Mouse (Mus musculus): ENCODE results near the gene Rps27l. TPM values are rescaled to one million over a fixed set of nuclear protein-coding genes. Genes with fewer than 3 reads are reported as not detected.
A peak's percentile ranks its signal among the peaks of the same experiment; 100 is the strongest.

Gene Rps27l
- total RNA-seq, 2 experiments from 2014 or later: 32.8 to 38.4 TPM

GRCm38 (mm10) chr9:66914540-66914939, 31.3 kb upstream of the Rps27l start:
- TF ChIP-seq CTCF (conservative IDR thresholded peaks at IDR 0.05): no peak
- no peak for DNase-seq (ENCODE audit: low spot score in 2 of 2)
- Histone ChIP-seq H3K27ac (peak overlapping the region; percentile 33; the same call in 1 of the 2 replicates), H3K4me3 (no peak overlapping the region)

- DNase-seq (ENCODE audit: low spot score in 2 of 2): no peak
- TF ChIP-seq CTCF (conservative IDR thresholded peaks at IDR 0.05): no peak
- H3K4me3 ChIP-seq: no peak overlapping the region
- no peak overlapping the region for H3K27ac ChIP-seq
Observed at GRCm38 (mm10) chr9:66915401-66915800, 30.5 kb upstream of the Rps27l start.

- Histone ChIP-seq H3K4me3 (no peak overlapping the region), H3K27ac (no peak overlapping the region)
- no peak for DNase-seq (ENCODE audit: low spot score in 2 of 2)
- no peak for TF ChIP-seq CTCF (conservative IDR thresholded peaks at IDR 0.05)
Observed at GRCm38 (mm10) chr9:66915869-66916785, 29.8 kb upstream of the Rps27l start.

GRCm38 (mm10) chr9:66917216-66917891, 28.5 kb upstream of the Rps27l start:
- no peak overlapping the region for H3K27ac ChIP-seq
- no peak overlapping the region for H3K4me3 ChIP-seq
- no peak for DNase-seq (ENCODE audit: low spot score in 2 of 2)
- TF ChIP-seq CTCF (conservative IDR thresholded peaks at IDR 0.05): no peak

- 0 out of 2 replicates have a peak, but pooled peaks have one; percentile 14 for TF ChIP-seq CTCF (conservative IDR thresholded peaks at IDR 0.05)
- no peak overlapping the region for H3K27ac ChIP-seq
- DNase-seq (ENCODE audit: low spot score in 2 of 2): no peak
- peak overlapping the region; percentile 86; the same call in 1 of the 2 replicates for H3K4me3 ChIP-seq
Observed at GRCm38 (mm10) chr9:66917892-66918255, 28.0 kb upstream of the Rps27l start.

- DNase-seq (ENCODE audit: low spot score in 2 of 2): no peak
- Histone ChIP-seq H3K27ac (peak overlapping the region; percentile 93), H3K4me3 (peak overlapping the region; percentile 86)
- no peak for TF ChIP-seq CTCF (conservative IDR thresholded peaks at IDR 0.05)
Observed at GRCm38 (mm10) chr9:66918672-66919330, 27.1 kb upstream of the Rps27l start.

GRCm38 (mm10) chr9:66919382-66919971, 26.4 kb upstream of the Rps27l start, which contains the start of gene Rab8b:
Gene Rab8b (minus strand): TSS chr9:66919687.
- peak; percentile 97 to 98 for DNase-seq (ENCODE audit: low spot score in 2 of 2)
- no peak for TF ChIP-seq CTCF (conservative IDR thresholded peaks at IDR 0.05)
- Histone ChIP-seq H3K4me3 (peak within 1 kb of the TSS; percentile 86), H3K27ac (peak within 1 kb of the TSS; percentile 93)

GRCm38 (mm10) chr9:66919981-66920380, 25.9 kb upstream of the Rps27l start:
- TF ChIP-seq CTCF (conservative IDR thresholded peaks at IDR 0.05): no peak
- Histone ChIP-seq H3K27ac (peak overlapping the region; percentile 72), H3K4me3 (peak overlapping the region; percentile 86)
- DNase-seq (ENCODE audit: low spot score in 2 of 2): no peak

GRCm38 (mm10) chr9:66920488-66921279, 25.2 kb upstream of the Rps27l start:
- TF ChIP-seq CTCF (conservative IDR thresholded peaks at IDR 0.05): no peak; the same call in 1 of the 2 replicates
- H3K4me3 ChIP-seq: no peak overlapping the region
- DNase-seq (ENCODE audit: low spot score in 2 of 2): no peak

GRCm38 (mm10) chr9:66922076-66922475, 23.8 kb upstream of the Rps27l start:
- TF ChIP-seq CTCF (conservative IDR thresholded peaks at IDR 0.05): peak; percentile 49

More at GRCm38 (mm10) chr9:66920488-66921279, 25.2 kb upstream of the Rps27l start:
- no peak overlapping the region for H3K27ac ChIP-seq

GRCm38 (mm10) chr9:66925853-66926252, 20.0 kb upstream of the Rps27l start:
- DNase-seq (ENCODE audit: low spot score in 2 of 2): no peak
- TF ChIP-seq CTCF (conservative IDR thresholded peaks at IDR 0.05): no peak
- Histone ChIP-seq H3K27ac (no peak overlapping the region), H3K4me3 (no peak overlapping the region)

More at GRCm38 (mm10) chr9:66922076-66922475, 23.8 kb upstream of the Rps27l start:
- Histone ChIP-seq H3K27ac (no peak overlapping the region), H3K4me3 (no peak overlapping the region)
- no peak for DNase-seq (ENCODE audit: low spot score in 2 of 2)
